Mouse (Mus musculus) telencephalon, adult 2 months (tissue): Measurements from ENCODE around the gene Pmpcb.

Source experiments
- DNase-seq: peaks from one replicate; pipeline ENCODE4 v3.0.0-alpha.2; 2011; ENCODE audit warnings: low read depth, low spot score

The Pmpcb gene

GRCm38 (mm10) chr5:21732177-21732911 lies 4.6 kb upstream of the Pmpcb start:
- no peak for DNase-seq

DNA sequence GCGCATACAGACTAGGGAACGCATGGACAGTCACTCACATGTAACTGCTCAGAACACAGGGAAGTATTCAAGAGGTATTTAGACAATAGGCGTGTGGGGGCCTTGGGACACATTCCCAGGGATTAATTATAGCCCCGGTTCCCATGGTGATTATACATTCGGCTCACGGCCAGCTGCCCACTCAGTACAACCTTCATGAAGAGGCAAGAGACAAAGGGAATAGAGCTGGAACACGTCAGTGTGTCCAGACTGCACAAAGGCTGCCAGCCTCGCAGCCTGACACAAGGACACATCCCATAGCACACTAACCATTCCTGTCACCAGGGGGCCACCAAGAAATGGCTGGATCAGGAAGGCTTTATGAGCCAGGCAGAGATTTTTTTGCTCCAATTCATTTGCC lies 4.0 kb upstream of the Pmpcb start:
- DNase-seq = peak; percentile 85

DNA sequence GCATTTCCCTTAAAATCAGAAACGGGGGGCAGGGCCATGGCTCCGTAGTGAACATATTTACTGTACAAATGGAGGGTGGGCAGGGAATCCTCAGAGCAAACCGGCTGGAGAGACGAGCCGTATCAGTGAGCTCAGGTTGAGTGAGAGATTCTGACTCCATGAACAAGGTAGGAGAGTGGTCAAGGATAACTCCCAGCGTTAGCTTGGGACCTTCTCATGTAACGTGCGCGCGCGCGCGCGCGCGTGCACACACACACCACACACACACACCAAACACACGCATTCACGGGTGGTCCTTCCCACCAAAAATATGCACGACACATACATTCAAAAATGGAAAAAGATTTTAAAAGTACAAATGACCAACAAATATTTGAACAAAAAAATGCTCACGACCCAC lies 1.8 kb upstream of the Pmpcb start:
- no peak for DNase-seq

DNA sequence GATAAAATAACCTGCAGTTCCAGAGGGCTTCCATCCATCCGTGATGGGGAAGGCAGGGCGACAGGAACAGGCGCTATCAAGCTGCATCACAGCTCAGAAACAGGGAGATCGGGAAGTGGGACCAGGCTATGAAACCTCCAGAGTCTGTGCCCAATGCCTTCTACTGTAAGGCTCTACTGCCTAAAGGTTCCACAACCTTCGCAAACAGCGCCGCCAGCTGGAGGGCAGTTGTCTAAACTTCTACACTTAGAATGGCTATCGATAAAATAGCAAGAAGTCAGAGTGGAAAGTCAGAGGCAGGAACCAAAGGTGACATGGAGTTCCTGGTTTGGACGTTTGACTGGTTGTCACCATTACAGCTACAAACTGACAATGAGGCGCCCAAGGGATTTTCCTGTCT lies 1.4 kb upstream of the Pmpcb start:
- peak; percentile 58 for DNase-seq

- DNase-seq = no peak
These were observed 895 bp upstream of the Pmpcb start for GRCm38 (mm10) chr5:21736046-21736445.

- DNase-seq = no peak
These were observed 679 bp downstream of the Pmpcb start for GRCm38 (mm10) chr5:21737620-21738019.

DNA sequence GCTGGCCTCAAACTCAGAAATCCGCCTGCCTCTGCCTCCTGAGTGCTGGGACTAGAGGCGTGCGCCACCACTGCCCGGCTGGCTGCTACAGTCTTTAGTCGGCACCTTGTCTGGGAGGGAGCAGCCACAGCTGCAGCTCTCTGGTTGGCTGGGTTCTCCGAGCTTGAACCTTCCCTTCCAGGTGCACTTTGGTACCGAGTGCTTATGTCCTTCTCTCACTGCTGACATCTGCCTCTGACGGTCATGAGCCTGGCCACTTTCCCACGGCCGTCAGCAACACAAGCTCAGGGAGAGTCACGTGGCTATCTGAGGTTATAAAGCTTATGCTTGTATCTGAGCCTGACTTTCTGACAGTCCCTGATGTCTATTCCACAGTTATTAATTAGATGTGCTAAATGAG lies 2.2 kb downstream of the Pmpcb start:
- DNase-seq = no peak

GRCm38 (mm10) chr5:21739881-21740280 lies 2.9 kb downstream of the Pmpcb start:
- DNase-seq = no peak

GRCm38 (mm10) chr5:21743606-21744005 lies 6.7 kb downstream of the Pmpcb start:
- DNase-seq = no peak

- DNase-seq = no peak
These were observed 7.7 kb downstream of the Pmpcb start for GRCm38 (mm10) chr5:21744651-21745050.

DNA sequence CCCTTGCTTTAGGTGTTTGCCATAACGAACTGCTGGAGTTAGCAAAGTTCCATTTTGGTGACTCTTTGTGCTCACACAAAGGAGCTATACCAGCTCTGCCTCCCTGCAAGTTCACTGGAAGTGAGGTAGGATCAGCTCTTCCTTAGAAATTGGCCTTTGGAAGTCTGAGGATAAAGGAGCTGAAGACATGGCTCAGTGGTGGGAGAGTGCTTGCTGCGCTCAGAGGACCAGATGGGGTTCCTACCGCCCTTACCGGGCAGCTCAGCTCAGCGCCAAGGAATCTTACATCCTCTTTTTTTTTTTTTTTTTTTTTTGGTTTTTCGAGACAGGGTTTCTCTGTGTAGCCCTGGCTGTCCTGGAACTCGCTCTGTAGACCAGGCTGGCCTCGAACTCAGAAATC lies 9.0 kb downstream of the Pmpcb start:
- DNase-seq = no peak

- no peak for DNase-seq
These were observed 31.6 kb downstream of the Pmpcb start for GRCm38 (mm10) chr5:21768506-21768905.

- no peak for DNase-seq
These were observed 32.9 kb downstream of the Pmpcb start for GRCm38 (mm10) chr5:21769841-21770240.

- no peak for DNase-seq
These were observed 39.5 kb downstream of the Pmpcb start for GRCm38 (mm10) chr5:21776491-21776890.

DNA sequence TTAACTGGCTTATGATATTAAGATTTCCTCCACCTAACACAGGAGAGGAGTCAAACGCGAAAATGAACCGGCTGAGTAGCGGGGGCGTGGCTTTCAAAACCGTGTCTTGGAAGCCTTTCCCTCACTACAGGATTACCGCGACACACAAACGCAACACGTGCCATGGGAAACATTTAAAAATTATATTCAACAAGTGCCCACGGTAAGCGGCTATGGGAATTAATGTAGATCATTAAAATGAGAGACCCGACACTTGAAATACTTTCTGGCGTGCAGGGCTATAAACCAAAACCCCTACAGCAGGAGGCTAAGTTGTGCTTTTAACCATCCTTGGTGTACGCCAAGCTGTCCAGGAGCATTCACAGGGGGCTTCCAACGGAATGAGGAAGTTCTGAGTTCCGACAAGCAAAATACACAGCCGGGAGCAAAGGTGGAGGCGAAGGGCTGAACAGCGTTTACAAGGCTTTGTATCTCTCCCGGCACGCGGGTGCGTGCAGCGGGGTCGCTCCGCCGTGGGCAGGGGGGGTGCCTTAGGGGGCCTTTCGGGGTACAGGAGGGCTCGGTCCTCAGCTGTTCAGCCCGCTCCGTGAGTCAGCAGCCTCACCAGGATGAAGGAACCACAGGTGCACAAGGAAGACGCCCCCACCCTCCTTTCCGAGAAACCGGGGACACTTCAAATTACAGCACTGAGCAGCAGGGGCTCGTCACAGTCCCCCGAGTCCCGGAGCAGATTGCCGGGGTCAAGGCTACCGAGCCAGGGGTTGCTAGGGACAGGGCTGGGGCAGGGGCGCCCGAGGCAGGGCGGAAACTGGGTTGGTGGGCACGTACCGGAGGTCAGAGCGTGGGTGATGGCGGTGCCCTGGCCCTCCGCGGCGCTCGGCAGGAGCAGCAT lies 47.5 kb downstream of the Pmpcb start:
- no peak for DNase-seq

DNA sequence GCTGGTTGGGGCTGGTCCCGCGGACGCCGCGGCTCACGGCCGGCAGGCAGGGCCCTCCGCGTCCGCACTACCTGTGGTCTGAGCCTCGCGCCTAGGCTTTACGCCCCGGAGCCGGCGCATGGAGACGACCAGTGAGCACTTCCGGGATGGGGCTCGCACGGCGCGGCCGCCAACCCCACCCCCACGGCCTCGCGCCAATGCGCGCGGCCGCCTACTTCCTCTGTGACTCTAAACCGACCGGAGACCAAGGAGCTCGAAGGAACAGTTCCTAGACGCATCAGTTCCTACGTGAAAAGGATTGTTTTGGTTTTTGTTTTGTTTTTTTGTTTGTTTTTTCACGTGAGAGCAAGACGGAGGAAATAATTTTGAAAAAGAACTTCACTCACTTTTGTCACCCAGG lies 48.1 kb downstream of the Pmpcb start, which contains the start of the genes Dnajc2 and Psmc2:
Gene Dnajc2, minus strand, starts transcription at position 199 of the 400 bp plus-strand sequence.
Gene Psmc2, plus strand, starts transcription at position 231 of the 400 bp plus-strand sequence.
- peak; percentile 92 for DNase-seq

DNA sequence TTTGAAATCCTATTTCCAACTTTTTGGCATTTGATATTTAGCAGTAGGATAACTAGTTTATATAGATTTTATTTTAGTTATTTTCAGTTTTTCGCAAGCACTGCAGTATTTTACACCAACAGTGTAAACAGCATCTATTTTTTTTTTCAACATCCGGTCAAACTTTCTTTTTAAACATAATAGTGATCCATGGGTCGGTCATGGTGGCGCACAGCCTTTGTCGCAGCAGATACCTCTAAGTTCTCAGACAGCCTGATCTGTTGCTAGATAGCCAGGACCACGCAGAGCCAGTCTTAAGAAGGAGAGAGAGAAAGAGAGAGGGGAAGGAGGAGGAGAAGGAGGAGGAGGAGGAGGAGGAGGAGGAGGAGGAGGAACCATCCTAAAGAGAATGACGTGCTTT lies 48.8 kb downstream of the Pmpcb start:
- DNase-seq = no peak

- peak; percentile 88 for DNase-seq
These were observed 49.6 kb downstream of the Pmpcb start for GRCm38 (mm10) chr5:21786258-21787185.

GRCm38 (mm10) chr5:21787186-21788105 lies 50.5 kb downstream of the Pmpcb start:
- DNase-seq = no peak

DNA sequence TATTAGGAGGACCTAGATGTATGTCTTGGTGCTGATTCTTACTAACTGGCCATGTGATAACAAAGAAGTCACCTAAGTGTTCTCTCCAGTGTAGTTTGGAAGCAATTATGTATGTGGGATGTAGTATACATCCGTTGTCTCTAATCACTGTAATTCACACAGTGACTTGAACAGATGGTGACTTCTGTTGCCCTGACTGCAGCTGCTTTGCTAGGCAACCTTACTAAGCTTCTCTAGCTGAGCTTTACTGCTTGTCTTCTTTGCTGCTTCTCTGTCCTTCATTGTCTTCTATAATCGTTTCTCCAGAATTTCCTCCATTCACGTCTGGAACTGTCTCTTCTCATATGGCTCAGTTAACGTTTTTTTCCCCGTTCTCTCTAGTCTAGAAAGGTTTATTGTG lies 52.1 kb downstream of the Pmpcb start:
- DNase-seq = peak; percentile 10

DNA sequence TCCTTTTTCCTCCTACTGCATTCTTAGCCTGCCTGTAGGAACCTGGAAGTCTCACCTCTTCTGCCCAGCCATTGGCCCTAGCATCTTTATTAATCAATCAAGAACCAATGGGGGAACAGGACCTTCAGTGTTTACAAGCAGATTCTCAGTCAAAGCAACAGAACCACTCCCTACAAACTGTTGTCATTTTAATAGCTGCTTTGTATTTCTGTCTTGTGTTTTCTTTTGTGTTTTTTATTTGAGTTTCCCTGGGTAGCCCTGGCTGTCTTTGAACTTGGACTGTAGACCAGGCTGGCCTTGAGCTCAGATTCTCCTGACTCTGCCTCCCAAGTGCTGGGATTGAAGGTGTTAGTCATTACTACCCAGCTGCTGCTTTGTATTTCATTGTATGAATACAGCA lies 55.2 kb downstream of the Pmpcb start:
- no peak for DNase-seq
